Mouse (Mus musculus): ENCODE results near the gene Tmem108.
"Not testable (repeated sequence)": the region's sequence is repeated elsewhere in the genome, so short reads cannot be mapped to it uniquely, and the experiment has no call there.

Gene Tmem108

DNA sequence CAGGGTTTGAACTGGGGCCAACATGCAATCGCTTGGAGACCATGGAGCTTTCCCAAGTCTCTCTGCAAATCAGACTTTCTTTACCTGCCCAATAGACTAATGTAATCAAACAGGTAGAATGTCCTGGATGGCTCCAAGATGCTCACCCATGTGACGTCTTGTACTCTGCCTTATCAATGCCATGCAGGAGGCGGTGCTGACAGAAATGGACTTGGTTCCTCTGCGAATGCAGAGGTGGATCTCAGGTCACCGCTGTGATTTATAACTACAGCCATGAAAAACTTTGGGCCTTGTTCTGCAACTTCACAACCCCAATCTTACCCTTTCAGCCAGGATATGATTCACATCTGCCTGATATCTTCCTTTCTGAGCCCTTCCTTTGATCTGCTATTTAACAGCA is 83.8 kb downstream of the Tmem108 start:
- DNase-seq, result no peak

DNA sequence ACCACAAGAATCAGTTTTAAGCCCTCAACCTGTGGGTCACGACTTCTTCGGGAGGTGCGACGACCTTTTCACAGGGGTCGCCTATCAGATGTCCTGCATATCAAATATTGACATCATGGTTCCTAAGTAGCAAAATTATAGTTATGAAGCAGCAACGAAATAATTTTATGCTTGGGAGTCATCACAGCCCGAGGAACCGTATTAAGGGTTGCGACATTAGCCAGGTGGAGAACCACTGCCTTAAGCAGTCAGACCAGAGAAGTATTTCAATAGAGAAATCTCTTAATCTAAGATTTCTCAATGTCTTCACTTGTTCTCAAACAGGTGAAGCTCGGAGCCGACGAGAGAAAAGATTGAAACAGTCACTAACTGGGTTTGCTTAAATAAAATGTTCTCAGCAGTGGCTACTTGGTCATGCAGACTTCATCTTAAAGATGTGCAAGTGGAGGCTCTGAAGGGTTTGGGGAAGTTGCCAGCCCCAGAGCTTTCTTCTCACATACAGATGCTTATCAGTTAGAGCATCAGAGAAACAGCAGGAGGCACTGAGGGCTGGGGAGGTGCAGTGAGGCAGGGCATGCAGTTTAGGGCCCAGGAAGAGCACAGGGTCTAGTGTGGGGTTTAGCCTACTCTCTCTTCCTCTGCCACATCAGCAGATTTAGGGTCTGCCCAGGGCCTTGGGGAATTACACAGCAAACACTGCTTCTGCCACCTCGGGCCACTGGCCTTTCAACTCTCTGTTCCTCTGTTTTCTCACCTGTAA is 85.7 kb downstream of the Tmem108 start:
- DNase-seq, result no peak

DNA sequence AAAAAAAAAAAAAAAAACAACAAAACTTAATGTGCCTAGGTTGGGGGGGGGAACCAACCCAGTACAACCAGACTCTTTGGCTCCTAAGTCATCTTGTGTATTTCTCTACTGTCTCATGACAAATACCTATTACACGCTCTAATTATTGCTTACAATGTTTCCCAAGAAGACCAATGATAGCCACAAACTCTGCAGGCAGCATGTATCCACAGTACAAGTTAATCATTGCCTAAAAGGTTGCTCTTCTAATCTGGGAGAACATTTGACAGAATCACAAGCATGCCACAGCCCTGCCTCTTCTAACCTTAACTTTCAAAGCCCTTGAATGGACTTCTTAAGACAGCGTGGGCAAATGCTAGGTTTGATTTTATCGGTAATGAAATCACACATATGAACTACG is 88.8 kb downstream of the Tmem108 start:
- no peak for DNase-seq

DNA sequence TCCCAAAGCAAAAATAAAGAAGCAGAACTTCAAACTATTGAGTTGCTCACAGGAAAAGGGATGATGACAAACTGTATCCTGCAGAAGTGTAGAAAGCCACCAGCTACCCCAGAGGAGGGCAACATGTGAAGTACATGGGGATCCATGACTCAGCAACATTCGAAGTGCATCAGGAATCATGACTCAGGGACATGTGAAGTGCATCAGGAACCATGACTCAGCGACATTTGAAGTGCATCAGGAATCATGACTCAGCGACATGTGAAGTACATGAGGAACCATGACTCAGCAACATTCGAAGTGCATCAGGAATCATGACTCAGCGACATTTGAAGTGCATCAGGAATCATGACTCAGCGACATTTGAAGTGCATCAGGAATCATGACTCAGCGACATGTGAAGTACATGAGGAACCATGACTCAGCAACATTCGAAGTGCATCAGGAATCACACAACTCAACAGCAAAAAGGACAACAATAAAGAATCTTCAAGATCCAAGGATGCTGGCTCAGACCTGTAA is 91.0 kb downstream of the Tmem108 start:
- not testable (repeated sequence) for DNase-seq

DNA sequence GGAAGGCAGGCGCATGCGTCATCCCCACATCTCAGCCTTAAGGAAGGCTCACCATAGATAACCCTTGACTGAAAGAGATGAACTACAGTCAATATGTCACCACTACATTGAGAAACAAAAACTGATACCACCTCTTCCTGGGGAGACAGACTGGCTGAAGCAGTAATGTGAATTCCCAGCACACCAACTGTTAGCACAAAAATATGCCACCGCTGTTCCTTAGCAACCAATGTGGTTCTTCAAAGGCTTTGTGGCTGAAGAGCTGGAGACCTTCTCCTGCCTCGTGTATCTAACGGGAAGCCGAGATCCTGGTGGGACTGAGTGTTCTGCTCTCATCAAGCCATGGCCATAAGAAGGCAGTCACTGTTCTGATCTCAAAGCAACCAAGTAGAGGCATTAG is 92.8 kb downstream of the Tmem108 start:
- no peak for DNase-seq

DNA sequence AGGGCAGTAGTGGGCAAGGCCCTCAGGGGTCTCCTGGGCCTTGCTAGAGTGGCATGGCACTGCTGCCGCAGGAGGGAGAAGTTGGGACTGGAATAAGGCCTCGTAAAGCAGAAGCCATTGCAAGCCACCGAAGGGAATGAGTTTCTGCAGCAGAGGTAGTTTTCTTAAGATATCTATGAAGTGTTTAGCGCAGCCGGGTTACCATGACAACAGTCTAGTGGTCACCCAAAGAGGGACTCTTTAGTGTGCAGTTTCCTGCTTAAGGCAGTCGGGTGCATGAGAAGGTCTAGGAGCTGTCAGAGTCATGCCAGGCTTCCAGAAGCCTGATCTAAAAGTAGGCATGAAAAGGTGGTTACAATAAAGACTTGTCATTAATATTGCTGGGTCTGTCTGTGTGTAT is 95.8 kb downstream of the Tmem108 start:
- DNase-seq, result no peak

DNA sequence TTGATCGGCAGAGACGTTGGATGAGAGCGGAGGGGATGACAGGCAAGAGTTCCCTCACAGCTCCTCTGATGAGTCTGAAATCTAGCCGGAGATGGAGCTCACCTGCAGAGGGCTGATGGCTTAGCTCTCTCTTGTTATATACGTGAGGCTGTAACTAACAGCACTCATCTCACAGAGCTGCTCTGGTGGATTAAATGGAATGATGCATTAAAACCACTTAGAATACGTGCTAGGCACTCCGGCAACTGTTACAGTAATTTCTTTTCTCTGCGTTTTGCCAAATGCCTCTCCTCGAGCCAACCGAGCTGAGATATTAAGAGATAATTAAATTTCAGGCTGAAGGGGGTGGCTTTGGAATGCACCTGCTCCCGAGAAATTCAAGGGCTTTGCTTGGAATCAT is 97.5 kb downstream of the Tmem108 start:
- DNase-seq, result no peak

DNA sequence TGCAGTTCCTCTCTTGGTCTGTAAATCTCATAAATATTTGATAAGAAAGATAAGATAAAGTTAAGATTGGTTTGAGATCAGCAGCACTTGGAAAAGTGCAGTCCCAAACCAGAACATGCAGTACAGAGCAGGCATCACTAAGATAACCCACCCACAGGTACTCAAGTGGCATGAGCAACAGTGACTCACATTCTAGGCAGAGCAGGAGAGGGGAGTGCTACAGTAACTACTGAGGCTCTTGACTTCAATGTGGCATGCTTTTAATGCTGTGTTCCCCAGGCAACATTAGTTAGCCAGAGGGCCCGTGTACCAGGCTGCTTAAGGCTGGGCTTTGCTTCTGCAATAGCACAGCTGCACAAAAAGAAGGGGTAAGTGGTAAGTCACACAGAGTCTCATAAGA is 99.8 kb downstream of the Tmem108 start:
- DNase-seq, result no peak

DNA sequence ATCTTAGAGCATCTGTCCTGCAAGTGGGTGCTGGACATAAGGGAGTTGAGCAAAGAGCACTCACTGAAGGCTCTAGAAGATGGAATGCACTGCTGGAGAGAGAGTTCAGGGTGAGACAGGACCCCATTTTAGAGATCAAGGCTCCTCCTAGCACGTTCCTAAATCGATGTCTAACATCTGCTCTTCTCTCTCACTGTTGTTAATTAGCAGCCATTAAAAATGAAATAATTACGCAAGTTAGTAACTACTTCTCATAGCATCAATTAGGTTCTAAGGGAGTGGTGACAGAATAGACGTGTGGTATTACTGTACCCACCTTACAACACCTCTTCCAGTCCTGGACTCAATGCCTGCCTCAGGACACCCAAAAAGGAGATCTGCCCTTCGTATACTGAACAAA is 103.7 kb downstream of the Tmem108 start:
- DNase-seq, result no peak

DNA sequence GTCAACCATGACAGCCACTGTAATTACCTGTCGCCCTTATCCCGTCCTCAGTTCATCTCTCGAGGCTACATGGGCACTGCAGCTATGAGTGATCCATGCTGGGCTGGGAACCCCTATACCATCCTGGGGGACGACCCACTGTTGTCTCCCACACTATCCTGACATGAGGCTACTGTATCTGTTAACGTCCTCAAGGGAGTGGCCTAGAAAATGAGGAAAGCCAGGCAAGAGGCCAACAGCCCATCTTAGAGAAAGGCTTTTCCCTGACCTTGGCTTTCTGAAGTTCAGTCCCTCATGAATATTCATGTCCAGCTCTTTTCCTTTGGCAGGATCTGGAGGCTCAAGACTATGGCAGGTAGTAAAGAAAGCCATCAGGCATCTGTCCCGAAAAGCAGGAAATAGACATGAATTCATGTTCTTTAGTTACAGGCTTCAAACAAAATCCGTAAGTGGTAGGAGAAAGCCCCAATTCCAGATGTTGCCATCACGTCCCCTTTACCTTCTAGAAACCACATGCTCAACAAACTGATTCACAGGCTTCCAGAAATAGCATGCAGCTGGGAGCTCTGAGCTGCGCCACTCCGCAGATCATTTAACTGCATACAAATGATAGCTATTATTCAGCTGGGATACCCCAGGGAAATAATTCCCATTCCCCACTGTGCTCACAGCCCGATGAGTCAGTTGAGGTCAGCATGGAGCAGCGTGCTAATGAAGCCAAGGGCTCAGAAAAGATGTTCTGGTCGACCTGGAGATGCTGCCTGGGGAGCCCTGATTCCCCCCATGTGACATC is 104.3 kb downstream of the Tmem108 start:
- peak; percentile 41 to 62 for DNase-seq

DNA sequence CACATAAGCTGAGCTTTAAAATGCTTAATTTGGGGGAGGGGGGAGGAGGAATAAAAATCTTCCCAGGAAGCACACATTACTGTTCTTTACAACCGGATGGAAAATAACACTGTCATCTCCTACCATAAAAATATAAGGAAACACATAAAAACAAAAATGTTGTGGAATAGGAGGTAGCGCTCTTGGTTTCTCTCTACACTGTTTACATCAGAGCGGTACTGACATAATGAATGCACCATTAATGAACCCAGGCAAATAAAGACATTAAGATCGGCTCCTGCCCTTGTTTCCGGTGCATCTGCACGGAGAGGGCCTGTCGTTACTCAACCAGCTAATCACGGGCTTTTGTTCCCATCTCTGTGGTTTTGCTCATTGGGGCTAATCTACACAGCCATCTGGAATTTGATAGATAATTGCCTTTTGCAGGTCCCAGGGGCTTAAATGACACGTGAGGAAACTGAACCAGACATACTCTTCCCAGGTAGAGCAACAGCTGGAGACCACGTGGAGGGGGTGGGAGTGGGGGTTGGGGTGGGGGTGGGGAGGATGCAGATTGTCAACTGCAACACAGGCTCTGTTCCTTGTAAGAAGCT is 107.5 kb downstream of the Tmem108 start:
- DNase-seq, result peak in 1 of 2 experiments; percentile 32

DNA sequence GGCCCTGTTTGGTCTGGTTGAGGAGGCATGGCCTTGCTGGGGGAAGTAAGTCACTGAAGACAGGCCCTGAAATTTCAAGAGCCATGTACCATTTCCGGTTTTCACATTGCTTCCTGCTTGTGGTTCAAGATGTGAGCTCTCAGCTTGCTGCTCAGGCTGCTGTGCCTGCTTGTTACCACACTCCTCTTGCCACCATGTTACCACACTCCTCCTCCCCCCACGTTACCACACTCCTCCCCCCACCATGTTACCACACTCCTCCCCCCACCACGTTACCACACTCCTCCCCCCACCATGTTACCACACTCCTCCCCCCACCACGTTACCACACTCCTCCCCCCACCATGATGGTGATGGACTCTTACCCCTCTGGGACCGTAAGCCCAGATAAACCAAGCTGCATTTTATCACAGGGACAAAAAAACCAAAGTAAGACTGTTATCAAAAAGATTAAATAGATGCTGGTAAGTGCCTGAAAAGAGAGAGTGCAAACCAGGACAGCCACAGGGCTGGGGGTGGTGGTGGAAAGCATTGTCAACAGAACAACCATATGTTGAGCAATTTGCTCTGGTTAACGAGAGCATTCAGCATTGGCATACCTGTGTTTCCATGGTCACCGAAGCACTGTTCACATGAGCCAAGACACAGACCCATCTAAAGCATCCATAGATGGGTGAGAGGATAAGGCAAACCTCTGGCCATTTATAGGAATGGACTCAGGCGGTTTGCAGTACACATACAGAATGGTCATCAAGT is 109.3 kb downstream of the Tmem108 start:
- DNase-seq, result no peak

DNA sequence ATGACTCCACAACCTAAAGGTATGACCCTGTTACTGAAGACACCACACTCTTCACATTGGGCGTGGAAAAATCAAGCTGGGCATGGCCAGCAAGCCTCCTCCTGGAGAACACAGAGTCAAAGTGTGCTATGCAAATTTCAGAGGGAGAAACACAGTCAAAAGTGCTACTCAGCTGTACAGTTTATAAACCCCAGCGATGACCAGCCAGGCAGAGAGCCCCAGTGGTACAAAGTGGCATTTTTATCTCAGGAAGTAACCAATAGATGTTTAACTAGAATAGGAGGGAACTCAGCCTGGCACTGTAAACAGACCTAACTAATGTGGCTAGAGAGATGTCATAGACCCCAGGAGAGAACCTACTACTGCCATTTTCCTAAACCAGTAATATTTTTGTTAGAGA is 115.0 kb downstream of the Tmem108 start:
- DNase-seq, result no peak

DNA sequence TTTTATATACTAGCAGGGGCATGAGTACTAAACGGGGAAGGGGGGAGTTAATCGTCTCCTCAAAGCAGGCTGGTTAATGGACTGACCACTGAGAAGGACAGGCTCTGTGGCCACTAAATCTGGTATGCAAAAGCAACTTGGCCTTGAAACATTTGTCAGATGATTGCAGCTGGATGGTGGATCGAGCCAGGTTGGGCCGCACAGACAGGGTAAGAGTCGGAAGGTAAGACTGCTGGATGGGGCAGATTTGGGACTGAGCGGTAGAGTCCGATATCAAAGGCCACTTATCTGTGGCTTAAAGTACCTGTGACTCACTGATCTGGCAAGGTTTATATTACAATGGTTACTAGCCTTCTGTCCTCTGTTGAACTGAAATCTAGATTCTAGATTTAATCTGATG is 115.9 kb downstream of the Tmem108 start:
- no peak for DNase-seq

DNA sequence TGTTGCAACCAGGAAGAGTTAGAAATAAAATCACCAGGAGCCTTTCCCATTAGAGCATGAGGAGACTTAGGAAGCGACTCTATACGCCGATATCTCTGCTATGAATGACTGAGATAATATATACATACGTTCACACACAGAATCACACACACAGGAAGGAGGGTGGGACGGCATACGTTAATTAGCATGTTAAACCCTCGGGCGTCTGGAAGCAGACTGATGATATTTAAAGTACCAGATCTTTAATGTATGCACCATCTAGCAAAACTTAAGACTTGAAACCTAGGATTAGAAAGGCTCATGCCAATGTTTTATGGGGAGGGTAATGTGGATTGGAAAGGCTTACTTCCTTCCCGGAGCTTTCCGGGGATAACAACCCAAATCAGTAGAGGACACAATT is 119.3 kb downstream of the Tmem108 start:
- no peak for DNase-seq

DNA sequence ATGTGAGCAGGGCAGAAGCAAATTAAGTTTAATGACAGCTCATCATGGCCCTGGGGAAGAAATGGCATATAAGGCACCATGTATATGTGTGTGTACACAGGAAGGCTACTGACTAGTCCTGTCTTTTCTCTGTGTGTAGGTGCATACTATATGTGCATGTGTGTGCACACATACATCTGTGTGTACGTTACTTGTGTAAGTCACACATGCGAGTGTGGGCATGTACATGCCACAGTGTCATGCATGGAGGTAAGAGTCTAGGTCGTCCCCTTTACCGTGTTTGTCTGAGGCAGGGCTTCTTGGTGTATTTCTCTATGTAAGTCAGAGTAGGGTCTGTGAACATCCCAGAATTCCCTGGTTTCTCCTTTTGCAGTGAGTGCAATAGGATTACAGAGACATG is 120.3 kb downstream of the Tmem108 start:
- no peak for DNase-seq

DNA sequence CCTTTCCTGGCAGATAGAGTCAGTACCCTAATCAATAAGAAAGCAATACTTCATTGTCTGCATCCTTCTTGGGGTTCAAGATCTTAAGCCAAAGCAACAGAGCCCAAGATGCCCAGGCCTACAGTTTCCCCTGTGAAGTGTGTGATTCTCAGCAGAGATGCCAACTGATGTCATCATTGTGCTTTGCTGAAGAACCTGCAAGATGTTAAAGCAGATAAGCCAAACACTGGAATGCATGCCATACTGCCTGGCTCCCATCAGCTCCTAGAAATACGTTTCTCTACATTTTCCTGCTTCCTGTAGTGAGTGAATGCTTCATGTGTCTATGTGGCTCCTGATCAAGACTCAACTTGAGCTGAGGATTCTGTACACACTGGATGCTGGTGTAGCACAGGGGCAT is 122.2 kb downstream of the Tmem108 start:
- no peak for DNase-seq

DNA sequence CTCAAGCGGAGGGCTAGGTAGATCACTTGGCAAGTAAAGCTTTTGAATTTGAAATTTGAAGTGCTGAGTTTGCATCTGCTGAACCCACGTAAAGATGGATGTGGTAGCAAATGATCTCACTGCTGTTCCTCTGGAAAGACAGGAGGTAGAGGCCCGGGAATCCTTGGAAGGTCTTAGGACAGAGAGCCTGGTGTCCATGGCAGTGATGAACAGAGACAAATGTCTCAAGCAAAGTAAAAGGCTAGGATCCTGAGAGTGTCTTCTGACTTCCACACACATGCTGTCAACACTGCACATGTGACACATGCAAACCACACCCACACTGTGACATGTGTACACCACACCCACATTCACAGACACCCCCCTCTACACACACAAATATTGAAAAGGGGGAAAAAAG is 124.2 kb downstream of the Tmem108 start:
- no peak for DNase-seq

DNA sequence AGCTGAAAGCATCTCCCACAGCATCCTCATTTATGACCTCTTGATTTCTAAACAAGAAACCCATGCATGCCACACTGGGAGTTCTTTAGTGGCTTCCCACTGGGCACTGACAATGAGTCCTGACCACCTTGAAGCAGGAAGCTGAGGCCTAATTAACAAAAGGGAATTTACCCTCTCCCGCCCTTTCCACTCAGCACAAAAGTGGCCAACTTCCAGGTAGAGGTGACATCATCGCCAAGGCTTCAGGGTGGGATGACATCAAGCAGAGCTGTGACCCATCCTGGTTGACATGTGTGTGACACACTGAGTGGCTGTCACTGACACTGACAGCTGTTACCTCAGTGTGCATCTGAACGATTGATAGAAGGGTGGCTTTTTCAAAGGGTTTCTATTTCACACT is 124.8 kb downstream of the Tmem108 start:
- no peak for DNase-seq

DNA sequence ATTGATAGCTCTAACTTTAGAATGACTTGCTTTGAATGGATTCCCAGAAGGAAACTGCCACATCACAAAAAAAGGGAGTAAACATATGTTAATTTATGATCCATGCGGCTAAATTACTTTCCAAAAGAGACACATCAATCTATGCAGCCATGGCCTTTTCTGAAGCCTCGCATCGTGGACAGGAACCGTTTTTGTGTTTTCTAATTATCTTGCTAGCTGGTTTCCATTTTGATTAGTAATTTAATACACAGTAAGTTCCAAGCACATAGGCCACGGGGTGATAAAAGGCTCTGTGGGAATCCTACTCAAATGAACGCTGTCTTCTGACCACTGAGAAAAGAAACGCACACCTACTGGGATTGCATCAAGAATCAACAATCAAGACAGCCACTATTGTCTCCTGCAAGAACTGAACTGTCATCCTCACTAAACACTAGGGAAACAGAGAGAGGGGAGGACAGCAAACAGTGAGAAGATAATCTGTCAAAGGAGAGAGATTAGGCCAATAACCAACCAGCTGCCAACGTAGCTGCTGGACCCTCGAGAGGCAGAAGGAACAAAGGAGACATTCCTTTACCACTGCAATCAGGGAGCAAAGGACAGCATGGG is 132.7 kb downstream of the Tmem108 start:
- DNase-seq, result no peak

DNA sequence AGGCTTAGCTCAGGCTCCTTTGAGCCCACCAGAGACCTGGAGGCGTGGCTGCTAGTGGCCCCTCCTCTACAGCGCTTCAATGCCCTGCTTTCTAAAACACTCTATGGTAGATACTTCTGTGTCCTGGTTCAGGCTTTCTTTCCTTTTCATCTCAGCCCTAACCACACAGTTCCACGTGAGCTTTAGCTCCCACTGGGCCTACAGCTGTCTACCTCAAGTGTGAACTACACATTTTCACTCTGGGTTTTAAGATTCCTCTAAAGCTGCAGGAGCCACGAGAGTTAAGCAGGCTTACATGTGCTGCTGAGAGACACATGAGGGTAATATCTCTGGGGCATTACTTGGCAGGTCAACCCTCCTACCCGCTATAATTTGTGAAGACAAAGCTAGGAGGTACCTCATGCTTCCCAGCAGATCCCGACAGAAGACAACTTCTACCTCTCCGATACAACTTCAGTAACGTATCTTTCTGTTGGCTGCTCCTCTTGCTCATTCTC is 134.2 kb downstream of the Tmem108 start:
- no peak for DNase-seq

DNA sequence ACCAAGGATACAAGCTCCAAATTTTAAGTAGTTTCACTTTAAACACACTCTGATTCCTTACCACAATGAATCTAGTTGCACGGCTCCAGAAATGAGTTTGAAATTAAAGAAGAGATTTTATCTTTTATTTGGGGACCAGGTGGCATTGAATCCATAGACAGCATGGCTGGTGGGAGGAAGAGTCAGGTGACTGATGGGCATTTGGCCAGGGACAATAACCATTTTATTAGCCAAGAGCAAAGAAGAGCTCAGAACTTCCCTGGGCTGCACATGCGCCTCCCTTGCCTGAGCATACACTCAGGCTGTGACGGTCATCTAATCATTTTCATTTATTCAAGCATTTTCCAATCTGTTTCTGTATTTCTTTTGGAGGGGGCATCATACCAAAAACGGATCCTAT is 135.5 kb downstream of the Tmem108 start:
- no peak for DNase-seq

All from kidney, postnatal 4 days (tissue).